Mouse (Mus musculus) frontal cortex, postnatal 36 days (tissue): ENCODE results near the gene Atp13a3.
"Not testable (repeated sequence)": the region's sequence is repeated elsewhere in the genome, so short reads cannot be mapped to it uniquely, and the experiment has no call there.

Source experiments
- DNase-seq, 2 experiments: peaks; one replicate each; pipeline ENCODE4 v3.0.0; 2022; ENCODE audit warnings: low spot score in 2 of 2

Gene Atp13a3

GRCm38 (mm10) chr16:30412680-30413079, 6.9 kb upstream of the Atp13a3 start:
- no peak for DNase-seq

GRCm38 (mm10) chr16:30410914-30411313, 5.1 kb upstream of the Atp13a3 start:
- no peak for DNase-seq

DNA sequence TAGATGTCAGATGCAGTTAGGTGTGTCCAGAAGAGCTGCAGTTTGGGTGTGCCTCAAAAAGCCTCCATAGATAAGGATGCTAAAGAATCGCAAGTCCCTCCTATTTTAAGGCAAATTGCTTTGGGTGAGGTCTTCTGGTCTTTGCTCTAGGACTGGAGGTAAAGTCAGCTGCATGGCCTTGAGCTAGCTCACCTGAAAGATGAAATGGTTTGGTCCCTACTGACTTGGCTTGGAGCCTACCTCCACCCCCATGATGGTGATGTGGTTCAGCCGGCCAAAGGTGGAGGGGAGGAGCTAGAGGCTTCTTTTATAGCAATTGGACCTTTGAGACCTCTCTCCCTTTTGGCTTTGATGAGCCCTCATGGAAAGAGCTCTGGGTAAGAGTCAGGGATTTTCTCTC, 1.7 kb upstream of the Atp13a3 start:
- DNase-seq, result no peak

DNA sequence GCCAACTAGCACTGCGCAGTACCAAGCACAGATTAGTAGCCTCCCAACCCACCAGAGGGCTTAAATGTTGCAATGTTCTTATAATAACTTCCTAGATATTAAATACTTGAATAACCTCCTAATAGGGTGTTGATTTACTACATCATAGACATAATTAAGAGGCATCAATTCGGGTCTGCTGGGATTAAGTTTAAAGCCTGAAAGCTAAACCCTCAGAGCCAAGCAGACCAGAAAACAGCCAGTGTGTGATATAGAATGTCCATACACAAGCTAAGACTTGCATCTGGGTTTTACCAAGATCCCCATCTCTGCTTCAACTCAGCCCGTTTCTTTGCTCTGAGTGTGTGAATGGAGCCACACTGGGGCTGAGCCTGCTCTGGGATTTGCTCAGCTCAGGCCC, 2.2 kb downstream of the Atp13a3 start:
- DNase-seq, result no peak

DNA sequence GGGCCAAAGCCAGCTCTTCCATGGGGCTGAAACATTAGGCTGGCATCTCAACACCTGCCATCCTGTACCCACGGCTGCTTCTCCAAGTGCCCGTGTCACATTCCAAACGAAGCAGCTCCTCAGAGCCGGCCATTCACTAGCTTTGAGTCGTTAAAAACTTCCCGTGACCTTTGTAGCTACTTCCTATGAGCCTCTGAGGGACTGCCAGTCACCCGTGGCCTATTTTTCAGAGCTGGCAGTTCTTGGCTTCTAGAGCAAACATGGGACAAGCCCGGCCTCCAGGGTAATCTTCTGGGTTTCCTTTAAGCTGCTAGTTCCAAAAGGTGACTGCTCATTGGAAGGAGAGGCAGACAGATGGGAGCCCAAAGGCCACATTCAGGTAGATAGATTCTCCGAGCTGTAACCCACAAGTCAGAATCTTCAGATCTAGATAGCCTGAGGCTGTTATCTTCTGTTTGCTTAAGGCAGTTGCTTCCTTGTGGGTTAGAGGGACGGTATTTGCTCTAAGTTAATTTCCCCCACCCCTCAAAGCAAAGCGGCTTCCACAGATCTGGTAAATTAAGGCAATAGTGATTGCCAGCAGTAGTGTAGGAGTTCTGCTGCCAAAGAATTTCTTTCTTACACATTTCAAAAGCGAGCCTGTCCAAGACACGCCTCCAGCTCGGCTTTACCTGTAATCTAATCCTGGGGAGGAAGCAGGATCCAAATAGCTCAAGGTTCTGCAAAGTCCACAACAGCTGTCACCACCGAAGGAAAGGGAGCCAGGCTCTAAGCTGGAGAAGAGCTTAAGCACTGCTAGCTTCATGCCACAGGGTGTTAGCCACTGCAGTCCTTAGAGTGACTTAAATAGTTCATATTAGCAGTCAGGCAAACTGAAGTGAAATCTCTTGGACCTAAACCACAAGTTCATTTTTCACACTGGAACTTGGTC, 8.4 kb downstream of the Atp13a3 start:
- DNase-seq, result no peak

DNA sequence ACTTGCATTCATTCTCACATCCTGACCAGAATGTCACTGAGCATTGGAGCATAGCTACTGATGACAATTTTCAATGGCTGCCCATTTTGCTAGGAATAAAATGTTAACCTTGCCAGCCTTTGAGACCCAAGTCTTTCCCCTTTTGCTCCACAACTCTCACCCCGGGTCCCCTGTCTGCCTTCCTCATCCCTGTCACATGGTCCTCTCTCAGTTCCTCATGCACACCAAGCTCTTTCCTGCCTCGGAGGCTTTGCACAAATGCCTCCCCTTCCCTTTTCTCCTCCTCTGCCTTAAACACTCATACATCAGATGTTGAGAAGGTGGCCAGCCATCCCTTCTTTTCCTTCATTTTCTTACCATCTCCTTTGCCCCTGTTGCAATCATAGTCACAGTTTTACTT, 10.6 kb downstream of the Atp13a3 start:
- DNase-seq, result no peak

DNA sequence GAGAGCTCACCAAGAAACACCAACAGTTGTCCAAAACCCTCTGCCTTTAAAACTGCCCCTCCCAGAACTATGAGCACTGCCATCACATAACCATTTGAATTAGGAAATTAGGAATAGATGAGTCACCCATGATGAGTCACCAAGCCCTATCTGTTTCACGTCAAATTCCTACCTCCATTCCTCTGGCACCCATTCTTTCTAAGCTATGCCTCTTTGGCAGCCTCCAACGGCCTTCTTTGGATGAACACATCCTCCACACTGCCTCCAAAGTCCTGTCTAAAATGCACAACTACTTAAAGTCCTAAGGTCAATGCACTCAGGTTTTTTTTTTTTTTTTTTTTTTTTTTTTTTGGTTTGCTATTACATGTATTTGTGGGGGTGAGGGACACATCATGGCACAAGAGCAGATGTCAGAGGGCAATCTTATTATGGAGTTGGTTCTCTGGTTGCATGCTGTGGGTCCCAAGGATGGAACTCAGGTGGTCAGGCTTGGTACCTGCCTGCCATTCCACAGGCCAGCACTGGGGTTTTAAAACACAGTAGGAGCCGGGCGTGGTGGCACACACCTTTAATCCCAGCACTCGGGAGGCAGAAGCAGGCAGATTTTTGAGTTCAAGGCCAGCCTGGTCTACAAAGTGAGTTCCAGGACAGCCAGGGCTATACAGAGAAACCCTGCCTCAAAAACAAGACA, 15.0 kb downstream of the Atp13a3 start:
- DNase-seq, result no peak

- DNase-seq, result no peak
Observed at GRCm38 (mm10) chr16:30389831-30390649, 15.7 kb downstream of the Atp13a3 start.

DNA sequence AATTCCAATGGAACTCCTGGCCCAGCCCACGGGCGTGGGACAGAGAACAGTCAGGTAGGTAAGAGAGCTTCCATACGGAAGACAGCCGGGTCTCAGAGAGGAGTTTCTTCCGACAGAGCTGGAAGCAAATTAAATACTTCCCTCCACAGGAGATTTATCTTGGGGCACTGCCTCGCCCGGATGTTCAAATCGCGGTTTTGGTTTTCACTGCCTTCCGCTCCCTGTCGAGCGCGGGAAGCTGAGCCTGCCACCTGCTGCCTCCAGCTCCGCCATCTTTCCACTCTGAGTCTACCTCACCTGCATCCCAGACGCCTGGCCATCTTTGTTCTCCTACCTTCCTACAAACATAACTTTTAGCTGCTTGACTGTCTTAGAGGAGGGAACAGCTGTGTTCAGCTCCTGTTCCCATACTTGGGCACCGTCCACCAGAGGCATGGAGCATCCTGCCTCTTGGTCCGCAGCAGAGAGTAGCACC, 16.5 kb downstream of the Atp13a3 start:
- peak; percentile 8 to 23 for DNase-seq

DNA sequence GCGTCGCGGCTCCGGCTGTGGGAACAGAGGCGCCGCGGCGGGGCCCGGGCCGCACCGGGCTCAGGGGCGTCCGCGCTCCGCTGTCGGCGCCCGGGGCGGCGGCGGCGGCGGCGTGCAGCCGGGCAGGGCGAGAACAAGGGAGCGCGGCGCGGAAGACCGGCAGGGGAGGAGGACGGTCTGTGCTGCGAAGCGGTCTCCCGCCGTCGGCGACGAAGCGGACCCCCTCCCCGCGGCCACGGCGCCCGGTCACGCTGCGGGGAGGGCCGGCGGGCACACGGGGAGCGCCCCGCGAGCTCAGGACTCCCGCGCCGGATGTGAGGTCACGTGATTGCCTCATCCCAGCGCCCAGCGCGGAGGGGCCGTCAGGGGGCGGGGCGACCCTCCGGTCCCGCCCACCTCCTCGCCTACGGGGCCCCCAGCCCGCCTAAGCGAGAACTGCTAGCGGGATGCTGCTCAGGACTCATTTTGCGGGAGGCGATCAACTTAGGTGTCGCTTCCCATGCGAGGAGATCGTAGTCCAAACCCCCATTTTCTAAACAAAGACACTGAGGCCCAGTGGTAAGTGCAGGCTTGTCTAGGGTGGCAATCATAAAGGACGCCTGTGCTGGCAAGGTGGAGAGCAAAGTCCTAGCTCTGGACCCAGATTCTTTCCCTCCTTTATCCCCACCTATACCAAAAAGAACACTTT, 17.1 kb downstream of the Atp13a3 start:
- DNase-seq, result peak; percentile 87 to 88

DNA sequence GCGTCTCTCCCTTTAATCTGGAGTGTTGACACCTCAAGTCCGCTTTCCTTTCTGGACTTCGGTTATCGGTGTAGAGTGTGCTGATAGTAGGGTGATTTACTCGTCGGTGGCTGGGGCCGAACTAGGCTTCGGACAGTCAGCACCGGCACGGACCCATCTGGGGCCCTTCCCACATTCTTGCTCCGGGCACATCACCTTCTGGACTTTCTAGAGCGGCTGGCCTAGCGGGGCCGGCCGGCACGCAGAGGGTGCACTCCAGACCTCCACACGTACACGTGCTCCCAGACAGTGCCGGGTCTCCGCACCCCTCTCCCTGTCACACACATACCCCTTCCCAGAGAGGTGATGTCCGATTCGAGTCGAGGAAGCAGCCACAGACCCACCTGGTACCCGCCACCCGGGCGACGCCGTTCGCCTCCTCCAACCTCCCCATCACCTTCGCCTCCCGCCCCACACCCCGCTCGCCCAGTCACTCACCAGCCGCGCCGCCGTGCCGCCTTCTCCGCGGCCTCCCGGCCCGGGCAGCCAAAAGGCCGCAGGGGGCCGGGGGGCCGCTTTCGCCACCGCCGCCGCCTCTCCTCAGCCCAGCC, 17.8 kb downstream of the Atp13a3 start:
- DNase-seq, result peak; percentile 14 to 26

GRCm38 (mm10) chr16:30386911-30387439, 18.8 kb downstream of the Atp13a3 start:
- DNase-seq, result no peak

GRCm38 (mm10) chr16:30385531-30385930, 20.2 kb downstream of the Atp13a3 start:
- no peak for DNase-seq

DNA sequence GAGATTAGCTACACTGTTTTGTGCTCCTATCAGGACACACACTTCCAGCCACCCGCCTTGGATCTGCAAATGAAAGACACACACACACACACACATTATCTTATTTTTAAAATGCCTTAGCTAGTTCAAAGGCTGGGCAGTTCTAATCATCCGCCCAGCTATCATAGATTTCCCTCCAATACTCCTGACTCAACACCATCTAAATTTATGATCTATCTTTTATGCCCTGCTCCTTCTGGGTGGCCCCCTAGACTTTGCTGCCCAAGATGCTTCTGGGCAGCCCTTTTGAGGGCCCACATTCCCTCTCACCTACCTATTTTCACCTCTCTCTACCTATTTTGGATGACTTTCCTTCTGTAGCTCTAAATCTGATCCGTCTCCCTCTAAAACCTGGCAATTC, 29.5 kb downstream of the Atp13a3 start:
- no peak for DNase-seq

GRCm38 (mm10) chr16:30374927-30375326, 30.8 kb downstream of the Atp13a3 start:
- no peak for DNase-seq

DNA sequence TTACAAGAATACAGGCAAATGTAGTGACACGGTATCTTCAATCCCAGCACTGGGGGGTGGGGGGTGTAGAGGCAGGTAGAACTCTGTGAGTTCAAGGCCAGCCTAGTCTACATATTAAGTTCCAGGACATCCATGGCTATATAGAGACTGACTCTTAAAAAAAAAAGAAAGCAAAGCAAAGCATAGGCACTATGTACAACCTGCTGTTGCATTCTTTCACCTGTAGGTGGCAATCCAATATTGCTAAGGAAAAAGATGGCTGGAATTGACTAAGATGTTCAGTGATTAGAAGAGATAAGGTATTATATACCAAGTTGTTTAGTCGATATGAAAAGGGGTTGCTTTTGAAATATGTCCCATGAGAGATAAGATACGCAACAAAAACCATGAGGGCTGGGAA, 31.5 kb downstream of the Atp13a3 start:
- DNase-seq, result peak in 1 of 2 experiments; percentile 69

DNA sequence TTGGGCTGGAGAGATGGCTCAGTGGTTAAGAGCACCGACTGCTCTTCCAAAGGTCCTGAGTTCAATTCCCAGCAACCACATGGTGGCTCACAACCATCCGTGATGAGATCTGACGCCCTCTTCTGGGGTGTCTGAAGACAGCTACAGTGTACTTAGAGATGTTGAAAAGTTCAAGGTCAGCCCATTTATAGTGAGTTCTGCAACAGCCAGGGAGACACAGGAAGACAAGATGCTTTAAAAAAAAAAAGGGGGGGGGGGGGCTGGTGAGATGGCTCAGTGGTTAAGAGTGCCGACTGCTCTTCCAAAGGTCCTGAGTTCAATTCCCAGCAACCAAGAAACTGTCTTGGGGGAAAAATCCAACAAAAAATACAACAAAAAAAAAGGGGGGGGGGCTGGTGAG, 32.5 kb downstream of the Atp13a3 start:
- DNase-seq, result not testable (repeated sequence)

GRCm38 (mm10) chr16:30367395-30367794, 38.4 kb downstream of the Atp13a3 start:
- DNase-seq, result no peak

DNA sequence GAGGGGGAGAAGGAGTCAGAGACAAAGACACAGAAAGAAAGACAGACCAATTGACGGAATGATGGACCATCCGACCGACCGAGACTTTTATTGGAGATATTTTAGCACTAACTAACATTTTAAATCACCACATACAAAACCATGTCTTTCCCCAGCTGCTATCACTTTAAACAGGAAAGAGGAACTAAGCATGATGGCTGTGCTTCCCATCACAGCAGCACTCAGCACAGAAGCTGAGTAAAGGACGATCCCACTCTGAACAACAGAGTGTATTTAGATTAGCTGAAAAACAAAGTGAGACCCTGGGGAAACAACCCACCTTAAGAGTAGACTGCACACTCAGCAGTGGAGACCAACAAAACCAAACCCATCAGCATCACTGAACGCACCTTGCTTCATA, 41.2 kb downstream of the Atp13a3 start:
- no peak for DNase-seq

GRCm38 (mm10) chr16:30362528-30362927, 43.2 kb downstream of the Atp13a3 start:
- peak; percentile 8 to 17 for DNase-seq

GRCm38 (mm10) chr16:30353489-30353888, 52.3 kb downstream of the Atp13a3 start:
- DNase-seq, result not testable (repeated sequence)
